Mouse (Mus musculus): ENCODE measurements at regions not wholly inside any gene's neighbourhood (a gene's known extent, or its start where the extent isn't known, plus 50 kb on each side); places are given as distances from the start of the nearest gene placed in this dataset.

DNA sequence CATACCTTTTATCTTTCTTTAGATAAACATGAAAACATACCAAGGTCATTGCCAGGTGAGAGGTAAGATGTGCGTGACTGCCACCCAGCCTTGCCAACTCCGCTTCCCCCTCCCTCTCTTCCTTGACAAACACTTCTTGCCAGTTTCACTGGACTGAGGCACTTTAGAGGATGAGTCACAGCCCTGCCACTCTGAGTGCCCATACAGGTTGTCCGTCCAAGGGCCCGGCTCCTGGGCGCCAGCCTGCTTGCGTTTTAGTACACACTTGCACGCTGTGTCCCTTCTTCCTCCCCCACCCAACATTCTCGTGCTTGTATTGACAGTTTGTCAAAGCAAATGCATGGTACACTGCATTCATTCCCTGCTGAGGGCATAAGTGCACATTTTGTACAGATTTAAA, 1151.7 kb upstream of the 4930412O13Rik start:
- TF ChIP-seq CTCF (IDR thresholded peaks at IDR 0.05; ENCODE audit: borderline replicate concordance, control insufficient read depth, extremely low read depth, insufficient read depth, low read length, poor library complexity): no peak
- no peak for TF ChIP-seq POLR2A (IDR thresholded peaks at IDR 0.05; ENCODE audit: control insufficient read depth, extremely low read depth, insufficient read depth, low read length, poor library complexity)

Data from thymus, adult 2 months (tissue).